Mouse (Mus musculus): ENCODE data around the gene St5. TPM values are rescaled to one million over a fixed set of nuclear protein-coding genes. Genes with fewer than 3 reads are reported as not detected.
A peak's percentile ranks its signal among the peaks of the same experiment; 100 is the strongest.

The St5 gene
- polyA plus RNA-seq, 1 experiment = 123 TPM

GRCm38 (mm10) chr7:109680879-109681278 is 22.5 kb downstream of the St5 start:
- no peak for TF ChIP-seq CTCF (IDR thresholded peaks at IDR 0.05; ENCODE audit: insufficient read depth, low read length)
- no peak for TF ChIP-seq POLR2A (IDR thresholded peaks at IDR 0.05; ENCODE audit: borderline replicate concordance, extremely low read depth, low read depth, low read length)
- 83% methylated on average over 1 of the region's 1 CpGs for WGBS
- Histone ChIP-seq H3K4me3 (replicated peaks; ENCODE audit: extremely low read depth, low read depth, low read length) (no peak overlapping the region), H3K4me1 (ENCODE audit: control insufficient read depth, insufficient read depth, low read length) (no peaks in the 10 kb centered on the region)
- DNase-seq = no peak

GRCm38 (mm10) chr7:109680284-109680683 is 23.1 kb downstream of the St5 start:
- no peak overlapping the region for H3K4me3 ChIP-seq (replicated peaks; ENCODE audit: extremely low read depth, low read depth, low read length)
- WGBS = 92% methylated on average over 2 of the region's 2 CpGs
- peaks cover 2% of the 10 kb centered on the region for H3K4me1 ChIP-seq (ENCODE audit: control insufficient read depth, insufficient read depth, low read length)
- TF ChIP-seq CTCF (IDR thresholded peaks at IDR 0.05; ENCODE audit: insufficient read depth, low read length) = no peak
- no peak for TF ChIP-seq POLR2A (IDR thresholded peaks at IDR 0.05; ENCODE audit: borderline replicate concordance, extremely low read depth, low read depth, low read length)
- DNase-seq = no peak

DNA sequence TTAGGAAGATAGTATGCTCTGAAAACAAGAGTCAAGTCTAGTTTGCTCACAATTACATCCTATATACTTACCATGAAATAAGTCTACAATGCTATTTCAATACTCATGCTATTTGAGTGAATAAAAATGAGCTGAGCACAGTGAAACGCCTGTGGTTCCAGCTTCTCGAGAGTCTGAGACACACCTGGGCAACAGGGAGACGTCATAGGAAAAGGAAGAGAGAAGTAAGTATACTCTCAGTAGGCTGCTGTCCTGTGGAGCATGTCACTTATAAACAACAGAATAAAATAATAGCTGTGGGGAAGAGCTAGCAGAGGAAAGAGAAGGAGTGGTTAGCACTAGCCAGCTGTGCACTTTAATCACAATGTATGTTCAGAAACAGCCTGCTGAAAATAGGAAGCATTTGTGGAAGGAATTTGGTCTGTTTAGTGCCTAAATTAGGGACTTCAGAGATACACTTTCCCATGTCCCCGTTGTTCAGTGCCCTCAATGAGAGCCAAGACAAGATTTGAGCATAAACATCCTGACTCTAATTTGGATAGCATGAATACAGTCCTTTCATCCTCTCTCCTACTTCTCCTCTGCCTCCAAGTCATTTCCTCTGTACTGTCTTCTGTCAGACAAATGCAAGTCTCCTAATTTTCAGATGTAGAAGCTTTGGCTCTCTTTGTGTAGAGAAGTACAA is 28.3 kb downstream of the St5 start:
- TF ChIP-seq CTCF (IDR thresholded peaks at IDR 0.05; ENCODE audit: insufficient read depth, low read length) = no peak
- TF ChIP-seq POLR2A (IDR thresholded peaks at IDR 0.05; ENCODE audit: borderline replicate concordance, extremely low read depth, low read depth, low read length) = no peak
- WGBS = 36% methylated on average over 4 of the region's 4 CpGs
- DNase-seq = no peak
- peaks cover 7% of the 10 kb centered on the region for H3K4me1 ChIP-seq (ENCODE audit: control insufficient read depth, insufficient read depth, low read length)
- H3K4me3 ChIP-seq (replicated peaks; ENCODE audit: extremely low read depth, low read depth, low read length) = no peak overlapping the region

- WGBS = 3% methylated on average over 41 of the region's 44 CpGs
- peak; percentile 59; the same call in 1 of the 2 replicates for TF ChIP-seq POLR2A (IDR thresholded peaks at IDR 0.05; ENCODE audit: borderline replicate concordance, extremely low read depth, low read depth, low read length)
- TF ChIP-seq CTCF (IDR thresholded peaks at IDR 0.05; ENCODE audit: insufficient read depth, low read length) = no peak
These were observed 31.6 kb downstream of the St5 start for GRCm38 (mm10) chr7:109671581-109672471.

GRCm38 (mm10) chr7:109669426-109670170 is 33.8 kb downstream of the St5 start:
- TF ChIP-seq POLR2A (IDR thresholded peaks at IDR 0.05; ENCODE audit: borderline replicate concordance, extremely low read depth, low read depth, low read length) = no peak
- TF ChIP-seq CTCF (IDR thresholded peaks at IDR 0.05; ENCODE audit: insufficient read depth, low read length) = no peak
- WGBS = 44% methylated on average over 5 of the region's 5 CpGs
- Histone ChIP-seq H3K4me1 (ENCODE audit: control insufficient read depth, insufficient read depth, low read length) (peaks cover 11% of the 10 kb centered on the region), H3K4me3 (replicated peaks; ENCODE audit: extremely low read depth, low read depth, low read length) (peak overlapping the region; percentile 1)
- no peak for DNase-seq

More at GRCm38 (mm10) chr7:109671581-109672471, 31.6 kb downstream of the St5 start:
- DNase-seq = peak; percentile 69
- Histone ChIP-seq H3K4me1 (ENCODE audit: control insufficient read depth, insufficient read depth, low read length) (peaks cover 12% of the 10 kb centered on the region), H3K4me3 (replicated peaks; ENCODE audit: extremely low read depth, low read depth, low read length) (peak overlapping the region; percentile 98)

DNA sequence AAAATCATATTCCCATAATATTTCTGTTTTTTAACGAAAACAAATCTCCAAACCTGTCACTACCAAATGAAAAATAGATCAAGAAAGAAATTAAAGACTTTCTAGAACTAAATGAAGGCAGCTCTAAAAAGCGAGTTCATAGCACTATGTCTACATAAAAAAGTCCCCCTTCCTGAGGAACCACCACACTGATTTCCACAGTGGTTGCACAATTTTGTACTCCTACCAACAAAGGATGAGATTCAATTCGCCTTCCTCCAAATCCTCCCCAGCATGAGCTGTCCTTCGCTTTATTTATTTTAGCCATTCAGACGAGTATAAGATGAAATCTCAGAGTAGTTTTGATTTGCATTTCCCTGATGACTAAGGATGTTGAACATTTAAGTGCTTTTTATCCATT is 36.7 kb downstream of the St5 start:
- no peak for TF ChIP-seq POLR2A (IDR thresholded peaks at IDR 0.05; ENCODE audit: borderline replicate concordance, extremely low read depth, low read depth, low read length)
- no peak for TF ChIP-seq CTCF (IDR thresholded peaks at IDR 0.05; ENCODE audit: insufficient read depth, low read length)
- peaks cover 11% of the 10 kb centered on the region for H3K4me1 ChIP-seq (ENCODE audit: control insufficient read depth, insufficient read depth, low read length)
- no peak overlapping the region for H3K4me3 ChIP-seq (replicated peaks; ENCODE audit: extremely low read depth, low read depth, low read length)
- 53% methylated on average over 5 of the region's 5 CpGs for WGBS
- DNase-seq = no peak

GRCm38 (mm10) chr7:109662626-109663025 is 40.8 kb downstream of the St5 start:
- no peak for TF ChIP-seq CTCF (IDR thresholded peaks at IDR 0.05; ENCODE audit: insufficient read depth, low read length)
- WGBS = 63% methylated on average over 4 of the region's 4 CpGs
- H3K4me3 ChIP-seq (replicated peaks; ENCODE audit: extremely low read depth, low read depth, low read length) = no peak overlapping the region
- DNase-seq = no peak
- H3K4me1 ChIP-seq (ENCODE audit: control insufficient read depth, insufficient read depth, low read length) = peaks cover 18% of the 10 kb centered on the region

DNA sequence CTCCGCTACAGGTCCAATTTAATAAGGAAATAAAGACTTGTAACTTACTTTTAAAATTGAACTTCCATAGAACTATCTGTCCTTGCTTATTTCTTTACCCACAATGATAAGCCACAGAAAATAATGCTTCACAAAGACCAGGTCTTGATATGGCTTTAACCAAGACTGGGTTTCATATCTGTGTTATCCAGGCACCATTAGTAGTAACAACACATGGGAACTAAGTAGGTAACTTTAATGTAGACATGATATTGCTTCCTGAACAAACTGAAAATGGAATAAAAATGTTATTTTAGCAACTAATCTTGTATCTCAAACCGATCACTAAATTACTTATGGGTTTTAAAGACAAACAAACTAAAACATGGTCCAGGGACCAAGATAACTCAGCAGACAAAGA is 44.1 kb downstream of the St5 start:
- WGBS = 95% methylated on average over 2 of the region's 2 CpGs
- DNase-seq = no peak
- Histone ChIP-seq H3K4me1 (ENCODE audit: control insufficient read depth, insufficient read depth, low read length) (peaks cover 16% of the 10 kb centered on the region), H3K4me3 (replicated peaks; ENCODE audit: extremely low read depth, low read depth, low read length) (no peak overlapping the region)
- TF ChIP-seq CTCF (IDR thresholded peaks at IDR 0.05; ENCODE audit: insufficient read depth, low read length) = no peak
- no peak for TF ChIP-seq POLR2A (IDR thresholded peaks at IDR 0.05; ENCODE audit: borderline replicate concordance, extremely low read depth, low read depth, low read length)

GRCm38 (mm10) chr7:109657884-109658283 is 45.5 kb downstream of the St5 start:
- WGBS = 24% methylated on average over 6 of the region's 6 CpGs
- no peak for TF ChIP-seq POLR2A (IDR thresholded peaks at IDR 0.05; ENCODE audit: borderline replicate concordance, extremely low read depth, low read depth, low read length)
- no peak for TF ChIP-seq CTCF (IDR thresholded peaks at IDR 0.05; ENCODE audit: insufficient read depth, low read length)
- Histone ChIP-seq H3K4me3 (replicated peaks; ENCODE audit: extremely low read depth, low read depth, low read length) (no peak overlapping the region), H3K4me1 (ENCODE audit: control insufficient read depth, insufficient read depth, low read length) (peaks cover 16% of the 10 kb centered on the region)
- DNase-seq = no peak
